Mouse (Mus musculus) fat pad, adult 2 months (tissue): ENCODE results near the gene Cd34.

Source experiments
- DNase-seq: peaks from one replicate; pipeline ENCODE4 v3.0.0-alpha.2; 2011; ENCODE audit warnings: low read depth, low spot score; ENCODE audit errors: extremely low read depth

The Cd34 gene

GRCm38 (mm10) chr1:194938715-194939114 is at the start of gene Cd34:
TSS of gene Cd34 (plus strand) at chr1:194938819.
- no peak for DNase-seq

DNA sequence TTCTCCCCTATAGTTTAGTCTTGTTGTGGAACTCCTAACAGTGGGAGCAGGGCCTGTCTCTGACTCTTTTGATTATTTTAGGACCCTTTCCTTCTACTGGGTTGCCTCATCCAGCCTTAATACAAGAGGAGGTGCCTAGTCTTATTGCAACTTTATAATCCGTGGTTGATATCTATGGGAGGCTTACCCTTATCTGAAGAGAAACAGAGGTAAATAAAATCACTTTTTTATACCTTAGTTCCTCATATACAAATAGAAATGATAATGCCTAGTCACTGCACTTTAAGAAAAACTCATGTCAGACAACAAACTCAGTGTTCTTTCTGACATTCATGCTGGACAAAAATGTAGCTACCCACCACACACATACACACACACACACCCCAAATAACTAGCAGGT is 44.1 kb upstream of the Cd34 start:
- no peak for DNase-seq

GRCm38 (mm10) chr1:194895287-194895686 is 43.3 kb upstream of the Cd34 start:
- peak; percentile 97 for DNase-seq

DNA sequence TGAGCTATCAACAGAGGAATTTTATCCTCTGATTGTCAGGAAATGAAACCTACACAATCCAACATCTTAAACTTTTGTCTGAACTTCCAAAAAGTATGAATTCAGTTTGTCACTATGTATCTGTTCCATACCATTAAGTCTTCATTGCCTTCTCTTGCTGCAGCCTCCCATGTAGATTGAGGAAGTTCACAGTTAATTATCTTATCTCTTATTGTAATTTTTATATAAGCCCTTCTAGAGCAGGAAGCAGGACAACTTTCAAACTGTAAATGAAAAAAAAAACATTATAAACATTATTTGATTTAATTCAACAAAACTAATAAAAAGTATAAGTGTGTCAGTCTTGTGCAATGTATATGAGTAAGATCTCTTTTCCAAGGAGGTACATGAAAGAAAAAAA is 37.5 kb upstream of the Cd34 start:
- DNase-seq = no peak

DNA sequence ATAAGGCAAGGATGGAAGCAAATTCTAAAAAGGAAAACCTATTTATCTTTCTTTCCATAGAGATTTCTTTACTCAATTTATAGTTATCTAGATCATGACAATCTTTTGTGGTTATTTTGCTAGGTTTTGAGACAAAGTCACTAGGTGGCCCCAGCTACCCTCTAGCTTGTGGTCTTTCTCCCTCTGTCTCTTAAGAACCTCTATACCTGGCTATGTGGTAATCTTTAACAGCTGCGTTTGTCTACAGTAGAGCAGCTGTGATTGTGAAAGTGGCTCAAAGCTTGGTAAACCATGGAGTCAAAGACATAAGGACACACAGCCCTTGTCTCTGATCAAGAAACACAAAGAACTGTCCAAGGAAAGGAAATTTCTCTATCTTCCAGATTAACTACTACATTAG is 36.8 kb upstream of the Cd34 start:
- DNase-seq = no peak

DNA sequence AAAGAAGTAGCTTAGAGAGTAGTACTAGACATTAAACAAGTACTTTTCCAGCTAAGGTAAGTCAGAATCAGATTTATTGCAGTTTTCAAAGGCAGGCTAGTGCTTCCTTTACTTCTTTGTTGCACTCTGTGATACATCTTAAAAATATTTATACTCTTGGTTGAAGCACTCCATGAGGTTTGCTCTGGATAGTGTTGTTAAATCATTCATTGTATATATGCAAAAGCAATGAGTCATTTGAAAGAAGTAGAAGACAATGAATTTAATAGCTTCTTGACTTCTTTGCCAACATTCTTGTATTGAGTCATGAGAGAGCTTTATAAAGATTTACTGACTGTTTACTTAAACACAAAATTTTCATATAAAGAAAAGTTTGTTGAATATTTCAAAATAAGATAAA is 29.7 kb upstream of the Cd34 start:
- DNase-seq = no peak

DNA sequence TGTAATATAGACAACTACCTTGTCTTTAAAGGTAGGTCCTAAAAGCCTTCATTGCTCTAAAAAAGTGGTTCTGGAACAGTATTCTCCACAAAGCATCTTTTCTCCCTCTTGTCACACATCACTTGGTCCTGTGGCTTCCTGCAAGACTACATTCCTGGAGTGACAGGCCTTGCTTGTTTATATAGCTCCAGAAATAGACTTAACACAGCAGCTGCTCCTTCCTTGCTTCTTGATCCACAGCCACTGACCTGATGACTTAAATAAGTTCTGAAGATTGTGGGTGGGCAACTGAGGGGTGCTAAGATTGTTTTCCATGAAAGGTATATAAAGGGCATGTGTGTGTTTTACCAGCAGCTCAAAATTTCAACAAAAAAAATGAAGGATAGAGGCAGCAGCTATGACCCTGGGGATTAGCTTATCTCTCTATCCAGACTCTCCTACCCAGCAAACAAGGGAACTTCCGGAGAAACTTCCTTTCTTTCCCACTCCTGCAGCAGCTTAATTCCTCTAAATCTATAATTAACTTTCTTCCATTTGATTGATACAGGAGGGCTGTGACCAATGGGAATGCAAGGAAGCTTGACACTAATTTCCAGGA is 12.8 kb upstream of the Cd34 start:
- no peak for DNase-seq

- no peak for DNase-seq
Observed at GRCm38 (mm10) chr1:194927887-194928286, 10.7 kb upstream of the Cd34 start.

GRCm38 (mm10) chr1:194929275-194929971 is 9.2 kb upstream of the Cd34 start:
- no peak for DNase-seq

DNA sequence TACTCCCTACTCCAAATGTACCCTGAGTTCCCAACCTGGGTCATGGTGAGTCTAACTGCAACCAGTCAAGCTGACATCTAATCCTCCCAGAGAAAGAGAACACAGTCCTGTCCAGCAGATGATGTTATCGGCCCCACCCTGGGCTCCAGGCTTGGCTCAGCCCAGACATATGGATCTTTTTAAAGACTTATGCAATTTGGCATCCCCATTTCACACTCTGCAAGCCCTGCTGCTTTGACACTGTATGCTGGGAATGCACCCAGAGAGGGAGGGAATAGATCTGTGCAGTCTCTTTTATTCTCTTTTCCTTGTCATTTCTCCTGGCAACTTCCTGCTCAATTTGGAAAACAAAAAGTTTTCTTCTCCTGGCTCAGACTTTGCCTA is 8.7 kb upstream of the Cd34 start:
- DNase-seq = peak; percentile 46

DNA sequence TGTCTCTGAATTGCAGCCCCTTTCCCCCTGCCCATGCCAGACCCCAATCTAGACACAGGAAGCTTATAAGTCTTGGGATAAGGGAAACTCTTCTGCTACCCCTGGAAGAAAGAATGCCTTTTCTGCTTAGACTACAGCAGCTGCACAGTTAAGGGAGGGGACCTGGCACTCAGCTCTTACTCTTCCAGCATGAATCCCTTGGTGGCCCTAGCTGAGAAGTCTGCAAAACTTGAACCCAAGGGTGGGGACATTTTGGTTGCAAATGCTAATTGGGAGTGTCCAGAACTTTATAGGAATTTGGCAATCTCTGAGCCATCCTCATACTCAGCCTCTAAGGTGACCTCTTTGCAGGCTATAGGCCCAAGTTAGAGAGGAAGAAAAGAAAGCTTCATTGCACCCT is 7.9 kb upstream of the Cd34 start:
- no peak for DNase-seq

DNA sequence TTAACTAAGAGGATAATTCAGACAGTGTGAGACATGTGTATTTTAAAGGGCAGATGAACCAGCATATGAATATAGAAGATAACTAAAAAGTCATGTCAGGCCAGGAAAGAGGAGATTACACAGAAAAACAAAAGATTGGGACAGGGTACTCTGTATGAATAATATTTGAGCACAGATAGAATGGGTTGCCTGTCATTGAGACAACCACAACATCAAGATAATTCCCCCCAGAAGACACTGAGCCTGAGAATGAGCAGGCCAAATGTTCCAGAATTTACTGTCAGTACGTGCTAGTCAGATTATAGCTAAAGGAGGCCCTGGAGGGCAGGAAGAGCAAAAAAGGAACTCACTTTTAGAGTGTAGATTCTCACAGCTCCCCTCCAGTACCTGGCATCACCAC is 3.3 kb upstream of the Cd34 start:
- DNase-seq = no peak

GRCm38 (mm10) chr1:194941528-194941927 is 2.9 kb downstream of the Cd34 start:
- no peak for DNase-seq

GRCm38 (mm10) chr1:194942912-194943311 is 4.3 kb downstream of the Cd34 start:
- DNase-seq = no peak

- no peak for DNase-seq
Observed at GRCm38 (mm10) chr1:194943485-194943884, 4.9 kb downstream of the Cd34 start.

- DNase-seq = no peak
Observed at GRCm38 (mm10) chr1:194945382-194945781, 6.8 kb downstream of the Cd34 start.

- DNase-seq = no peak
Observed at GRCm38 (mm10) chr1:194946467-194946866, 7.8 kb downstream of the Cd34 start.

DNA sequence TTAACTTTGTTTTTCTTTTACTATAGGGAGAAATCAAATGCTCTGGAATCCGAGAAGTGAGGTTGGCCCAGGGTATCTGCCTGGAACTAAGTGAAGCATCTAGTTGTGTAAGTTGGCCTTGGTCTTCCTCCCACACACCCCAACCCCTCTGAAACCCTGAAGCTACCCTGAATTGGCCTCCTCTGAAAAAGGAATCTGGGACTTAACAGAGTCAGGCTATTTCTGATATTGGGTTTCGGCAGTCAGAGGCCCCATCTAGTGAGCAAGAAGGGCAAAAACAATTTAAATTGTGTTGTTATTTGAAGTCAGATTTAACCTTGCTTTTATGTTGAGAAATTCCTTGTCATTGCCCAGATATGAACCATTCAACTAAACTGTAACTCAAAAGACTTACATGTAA is 12.3 kb downstream of the Cd34 start:
- DNase-seq = peak; percentile 11

DNA sequence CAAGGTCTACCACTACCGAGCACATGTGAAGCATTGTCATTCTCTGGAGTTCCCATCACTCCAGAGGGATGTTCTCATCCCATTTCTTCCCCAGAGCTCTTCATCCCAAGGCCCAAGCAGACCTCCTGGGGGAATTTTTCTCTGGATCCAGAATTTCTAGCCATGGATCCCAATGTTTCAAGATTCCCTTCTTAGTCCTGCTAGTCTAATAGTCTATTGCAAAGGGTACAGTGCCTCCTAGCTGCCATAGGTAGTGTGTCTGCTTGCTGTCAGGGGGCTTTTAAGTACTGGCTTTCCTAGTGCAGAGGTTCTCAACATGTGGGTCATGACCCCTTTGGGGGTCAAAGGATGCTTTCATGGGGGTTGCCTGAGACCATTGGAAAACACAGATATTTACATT is 14.3 kb downstream of the Cd34 start:
- DNase-seq = no peak

- DNase-seq = no peak
Observed at GRCm38 (mm10) chr1:194954694-194955093, 16.1 kb downstream of the Cd34 start.

- no peak for DNase-seq
Observed at GRCm38 (mm10) chr1:194955749-194956148, 17.1 kb downstream of the Cd34 start.

DNA sequence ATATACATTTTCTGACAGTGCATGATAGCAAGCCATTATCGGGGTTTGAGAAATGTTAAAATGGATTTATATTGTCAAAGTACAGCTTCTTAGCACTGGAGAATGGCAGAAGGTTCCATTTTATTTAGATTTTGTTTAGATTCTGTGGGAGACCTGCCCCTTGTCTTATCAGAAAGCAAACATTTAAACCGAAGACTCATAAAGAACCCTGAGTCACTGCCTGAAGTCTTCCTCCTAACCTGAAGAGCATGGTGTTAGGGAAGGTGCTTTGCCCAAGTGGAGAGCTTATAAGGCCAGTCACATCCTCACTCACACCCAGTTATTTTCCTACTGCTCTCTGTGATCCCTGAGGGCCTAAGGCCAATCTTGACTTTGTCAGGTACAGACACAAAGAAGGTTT is 18.4 kb downstream of the Cd34 start:
- no peak for DNase-seq

GRCm38 (mm10) chr1:194962181-194962580 is 23.6 kb downstream of the Cd34 start:
- DNase-seq = no peak
